Mouse (Mus musculus) hematopoietic stem cell, adult 5-6 weeks (primary cell): ENCODE results near the gene Olfr545. TPM values are rescaled to one million over a fixed set of nuclear protein-coding genes. Genes with fewer than 3 reads are reported as not detected.

ENCODE experiments used
- total RNA-seq: library from RNA; stranded (forward); fragments of 172-1452, 232-1000 nt; gene quantifications from 2 replicates; pipeline ENCODE4 v1.2.3, GENCODE M21; 2017

Gene Olfr545
- total RNA-seq, 1 experiment from 2014 or later, result not detected

Other genes with a start within 250 kb of the Olfr545 start
- gene Rhog, start 243.5 kb downstream of the Olfr545 start, total RNA-seq, result 34.9 and 35.8 TPM in 2 replicates
- 31.1 and 38.0 TPM in 2 replicates for gene Stim1, start 231.8 kb downstream of the Olfr545 start, total RNA-seq
- gene Rrm1, start 57.9 kb downstream of the Olfr545 start, total RNA-seq, result 447 and 684 TPM in 2 replicates
- gene Olfr543, start 17.9 kb downstream of the Olfr545 start, total RNA-seq, result not detected in 2 replicates
- not detected in 2 replicates for gene Olfr544, start 11.3 kb downstream of the Olfr545 start, total RNA-seq
- gene Olfr547, start 35.2 kb upstream of the Olfr545 start, total RNA-seq, result not detected in 2 replicates
- not detected in 2 replicates for gene Olfr548-ps1, start 41.3 kb upstream of the Olfr545 start, total RNA-seq
- gene Olfr549, start 50.3 kb upstream of the Olfr545 start, total RNA-seq, result not detected in 2 replicates
- gene Trim21, start 65.9 kb upstream of the Olfr545 start, total RNA-seq, result 52.4 and 59.0 TPM in 2 replicates
- not detected in 2 replicates for gene Olfr550, start 71.9 kb upstream of the Olfr545 start, total RNA-seq
- not detected in 2 replicates for gene Olfr551, start 92.3 kb upstream of the Olfr545 start, total RNA-seq
- gene Olfr552, start 98.2 kb upstream of the Olfr545 start, total RNA-seq, result not detected in 2 replicates
- gene Olfr553, start 118.6 kb upstream of the Olfr545 start, total RNA-seq, result not detected in 2 replicates
- gene Olfr554, start 138.9 kb upstream of the Olfr545 start, total RNA-seq, result not detected in 2 replicates
- gene Olfr555, start 159.2 kb upstream of the Olfr545 start, total RNA-seq, result not detected in 2 replicates
- not detected in 2 replicates for gene Olfr556, start 165.3 kb upstream of the Olfr545 start, total RNA-seq
- gene Trim68, start 187.8 kb upstream of the Olfr545 start, total RNA-seq, result 12.6 and 17.6 TPM in 2 replicates
- gene Olfr557, start 196.3 kb upstream of the Olfr545 start, total RNA-seq, result not detected in 2 replicates
- gene Olfr558, start 202.6 kb upstream of the Olfr545 start, total RNA-seq, result 0.56 TPM in 1 of 2 replicates, not detected in the other
- gene Olfr33, start 219.5 kb upstream of the Olfr545 start, total RNA-seq, result not detected in 2 replicates
- not detected in 2 replicates for gene Olfr559, start 227.9 kb upstream of the Olfr545 start, total RNA-seq